Mouse (Mus musculus) forebrain, embryonic 16.5 days (tissue): ENCODE results near the gene Tmem270. TPM values are rescaled to one million over a fixed set of nuclear protein-coding genes. Genes with fewer than 3 reads are reported as not detected.
"Not testable (repeated sequence)": the region's sequence is repeated elsewhere in the genome, so short reads cannot be mapped to it uniquely, and the experiment has no call there.

Experiments used
- ATAC-seq: fragments of 200-750 bp; cut with Nextera tagmentation; 2 replicates; pipeline ENCODE4 v1.8.0; 2017; ENCODE audit warnings: mild to moderate bottlenecking, moderate library complexity
- H3K27ac ChIP-seq: fragments of 300-500 bp; sonication (generic); 2 replicates; pipeline ENCODE4 v1.5.1; 2014; ENCODE audit warnings: low read length, control low read depth
- H3K27me3 ChIP-seq: fragments of 300-500 bp; sonication (generic); replicated peaks from 2 replicates; pipeline ENCODE4 v1.6.1; 2014; ENCODE audit warnings: low read length; ENCODE audit not compliant: control insufficient read depth, insufficient read depth
- H3K36me3 ChIP-seq: fragments of 300-500 bp; sonication (generic); 2 replicates; pipeline ENCODE4 v1.6.1; 2014; ENCODE audit not compliant: control insufficient read depth, insufficient read depth
- H3K4me1 ChIP-seq: fragments of 300-500 bp; sonication (generic); replicated peaks from 2 replicates; pipeline ENCODE4 v1.6.1; 2014; ENCODE audit warnings: low read length; ENCODE audit not compliant: control insufficient read depth, insufficient read depth
- H3K4me2 ChIP-seq: fragments of 300-500 bp; sonication (generic); 2 replicates; pipeline ENCODE4 v1.6.1; 2014; ENCODE audit warnings: mild to moderate bottlenecking, low read length, control low read depth
- H3K4me3 ChIP-seq: fragments of 300-500 bp; sonication (generic); replicated peaks from 2 replicates; pipeline ENCODE4 v1.5.1; 2014; ENCODE audit warnings: mild to moderate bottlenecking, low read length, control low read depth
- H3K9ac ChIP-seq: fragments of 300-500 bp; sonication (generic); replicated peaks from 2 replicates; pipeline ENCODE4 v1.6.1; 2014; ENCODE audit warnings: low read depth, low read length, control low read depth
- H3K9me3 ChIP-seq: fragments of 300-500 bp; sonication (generic); 2 replicates; pipeline ENCODE4 v1.6.1; 2016; ENCODE audit warnings: low read length; ENCODE audit not compliant: control insufficient read depth
- WGBS: fragments of 180-500 bp; shearing (Covaris S2); extraction: QIAGEN DNeasy Blood & Tissue Kit; methylation state at CpG from one replicate; pipeline ENCODE4 v1.1.7; 2014; 5-methylcytosine and 5-hydroxymethylcytosine counted together
- polyA plus RNA-seq: library from polyadenylated mRNA; unstranded; fragments of >200 nt; fragmentation: Nextera tagmentation; extraction: Ambion mirVana; gene quantifications from 2 replicates; pipeline ENCODE4 v1.2.1, GENCODE M21; 2015

Tmem270 gene
- polyA plus RNA-seq, 1 experiment from 2014 or later, result not detected

- Histone ChIP-seq H3K27me3 (peaks cover 24% of the 10 kb centered on the region), H3K27ac (no peak overlapping the region), H3K9me3 (no peaks in the 10 kb centered on the region), H3K36me3 (no peaks in the 10 kb centered on the region), H3K9ac (no peak overlapping the region), H3K4me2 (no peak overlapping the region), H3K4me1 (no peaks in the 10 kb centered on the region), H3K4me3 (no peak overlapping the region)
- 70% methylated on average over 2 of the region's 2 CpGs for whole genome bisulfite sequencing
- no peak for ATAC-seq
Measured at GRCm38 (mm10) chr5:134942740-134943139, 36.2 kb upstream of the Tmem270 start.

- WGBS, result 87% methylated on average over 14 of the region's 14 CpGs
Measured at GRCm38 (mm10) chr5:134941472-134942209, 35.1 kb upstream of the Tmem270 start.

GRCm38 (mm10) chr5:134939554-134939953 is 33.0 kb upstream of the Tmem270 start:
- 91% methylated on average over 1 of the region's 7 CpGs for WGBS

More at GRCm38 (mm10) chr5:134941472-134942209, 35.1 kb upstream of the Tmem270 start:
- H3K27me3 ChIP-seq, result peaks cover 16% of the 10 kb centered on the region
- no peak overlapping the region for H3K27ac ChIP-seq
- H3K9me3 ChIP-seq, result no peaks in the 10 kb centered on the region
- H3K4me2 ChIP-seq, result no peak overlapping the region
- no peak for ATAC-seq
- no peaks in the 10 kb centered on the region for H3K36me3 ChIP-seq
- H3K4me1 ChIP-seq, result no peaks in the 10 kb centered on the region
- H3K9ac ChIP-seq, result no peak overlapping the region
- no peak overlapping the region for H3K4me3 ChIP-seq

GRCm38 (mm10) chr5:134939069-134939468 is 32.5 kb upstream of the Tmem270 start:
- no peaks in the 10 kb centered on the region for H3K4me1 ChIP-seq
- no peak overlapping the region for H3K9ac ChIP-seq
- H3K36me3 ChIP-seq, result no peaks in the 10 kb centered on the region
- no peak for ATAC-seq
- no peak overlapping the region for H3K4me2 ChIP-seq
- WGBS, result 69% methylated on average over 3 of the region's 3 CpGs
- no peak overlapping the region for H3K4me3 ChIP-seq
- no peak overlapping the region for H3K27ac ChIP-seq
- no peaks in the 10 kb centered on the region for H3K27me3 ChIP-seq
- H3K9me3 ChIP-seq, result no peaks in the 10 kb centered on the region

More at GRCm38 (mm10) chr5:134939554-134939953, 33.0 kb upstream of the Tmem270 start:
- not testable (repeated sequence) for H3K4me3 ChIP-seq, H3K4me1 ChIP-seq, H3K9me3 ChIP-seq, H3K4me2 ChIP-seq, H3K27me3 ChIP-seq, H3K36me3 ChIP-seq, H3K27ac ChIP-seq, ATAC-seq, H3K9ac ChIP-seq

- H3K4me3 ChIP-seq, result no peak overlapping the region
- 94% methylated on average over 6 of the region's 6 CpGs for WGBS
Measured at GRCm38 (mm10) chr5:134936626-134937185, 30.2 kb upstream of the Tmem270 start.

GRCm38 (mm10) chr5:134936051-134936450 is 29.5 kb upstream of the Tmem270 start:
- no peaks in the 10 kb centered on the region for H3K27me3 ChIP-seq
- H3K9me3 ChIP-seq, result no peaks in the 10 kb centered on the region
- no peak for ATAC-seq
- H3K9ac ChIP-seq, result no peak overlapping the region
- whole genome bisulfite sequencing, result 88% methylated on average over 6 of the region's 6 CpGs
- H3K4me2 ChIP-seq, result no peak overlapping the region
- H3K27ac ChIP-seq, result no peak overlapping the region
- no peaks in the 10 kb centered on the region for H3K36me3 ChIP-seq
- H3K4me3 ChIP-seq, result no peak overlapping the region
- H3K4me1 ChIP-seq, result peaks cover 6% of the 10 kb centered on the region; the same call in 1 of the 2 replicates

More at GRCm38 (mm10) chr5:134936626-134937185, 30.2 kb upstream of the Tmem270 start:
- no peak overlapping the region for H3K27ac ChIP-seq
- H3K9ac ChIP-seq, result no peak overlapping the region
- ATAC-seq, result no peak
- H3K4me1 ChIP-seq, result peaks cover 6% of the 10 kb centered on the region; the same call in 1 of the 2 replicates
- H3K27me3 ChIP-seq, result no peaks in the 10 kb centered on the region
- H3K9me3 ChIP-seq, result no peaks in the 10 kb centered on the region
- H3K36me3 ChIP-seq, result no peaks in the 10 kb centered on the region
- no peak overlapping the region for H3K4me2 ChIP-seq

- Histone ChIP-seq H3K9me3 (no peaks in the 10 kb centered on the region), H3K27ac (no peak overlapping the region), H3K4me3 (no peak overlapping the region), H3K27me3 (peaks cover 2% of the 10 kb centered on the region; the same call in 1 of the 2 replicates), H3K9ac (no peak overlapping the region), H3K4me2 (no peak overlapping the region), H3K4me1 (peaks cover 6% of the 10 kb centered on the region; the same call in 1 of the 2 replicates), H3K36me3 (no peaks in the 10 kb centered on the region)
- 95% methylated on average over 3 of the region's 3 CpGs for WGBS
- ATAC-seq, result no peak
Measured at GRCm38 (mm10) chr5:134934666-134935065, 28.1 kb upstream of the Tmem270 start.

- not testable (repeated sequence) for H3K4me2 ChIP-seq, H3K36me3 ChIP-seq, ATAC-seq, H3K27ac ChIP-seq, H3K4me1 ChIP-seq, H3K4me3 ChIP-seq, H3K27me3 ChIP-seq, H3K9me3 ChIP-seq, H3K9ac ChIP-seq
- 89% methylated on average over 5 of the region's 5 CpGs for WGBS
Measured at GRCm38 (mm10) chr5:134933686-134934085, 27.2 kb upstream of the Tmem270 start.

- H3K36me3 ChIP-seq, result no peaks in the 10 kb centered on the region
- no peak overlapping the region for H3K9ac ChIP-seq
- H3K9me3 ChIP-seq, result no peaks in the 10 kb centered on the region
- peaks cover 2% of the 10 kb centered on the region; the same call in 1 of the 2 replicates for H3K27me3 ChIP-seq
- no peak for ATAC-seq
- no peak overlapping the region for H3K4me3 ChIP-seq
- WGBS, result 93% methylated on average over 8 of the region's 8 CpGs
- no peak overlapping the region for H3K4me2 ChIP-seq
- H3K4me1 ChIP-seq, result peaks cover 6% of the 10 kb centered on the region; the same call in 1 of the 2 replicates
- H3K27ac ChIP-seq, result no peak overlapping the region
Measured at GRCm38 (mm10) chr5:134933281-134933680, 26.7 kb upstream of the Tmem270 start.
